Mouse (Mus musculus) heart, embryonic 10.5 days (tissue): ENCODE results near the gene Sox30. TPM values are rescaled to one million over a fixed set of nuclear protein-coding genes. Genes with fewer than 3 reads are reported as not detected.
"Not testable (repeated sequence)": the region's sequence is repeated elsewhere in the genome, so short reads cannot be mapped to it uniquely, and the experiment has no call there.

Source experiments
- DNase-seq: peaks from one replicate; pipeline ENCODE4 v3.0.0-alpha.2; 2017; ENCODE audit warnings: low spot score
- H3K27ac ChIP-seq: fragments of 300-500 bp; sonication (generic); 2 replicates; pipeline ENCODE4 v1.5.1; 2016; ENCODE audit warnings: mild to moderate bottlenecking
- H3K27me3 ChIP-seq: fragments of 300-500 bp; sonication (generic); 2 replicates; pipeline ENCODE4 v1.6.1; 2016; ENCODE audit warnings: mild to moderate bottlenecking; ENCODE audit not compliant: poor library complexity, insufficient read depth, severe bottlenecking
- H3K36me3 ChIP-seq: fragments of 300-500 bp; sonication (generic); 2 replicates; pipeline ENCODE4 v1.6.1; 2016; ENCODE audit warnings: mild to moderate bottlenecking, moderate library complexity
- H3K4me1 ChIP-seq: fragments of 300-500 bp; sonication (generic); 2 replicates; pipeline ENCODE4 v1.6.1; 2016; ENCODE audit warnings: mild to moderate bottlenecking
- H3K4me3 ChIP-seq: fragments of 300-500 bp; sonication (generic); 2 replicates; pipeline ENCODE4 v1.5.1; 2016; ENCODE audit warnings: mild to moderate bottlenecking, moderate library complexity
- H3K9me3 ChIP-seq: fragments of 300-500 bp; sonication (generic); 2 replicates; pipeline ENCODE4 v1.6.1; 2016; ENCODE audit warnings: mild to moderate bottlenecking, moderate library complexity
- WGBS: fragments of 180-500 bp; shearing (Covaris S2); methylation state at CpG from one replicate; pipeline ENCODE4 v1.1.7; 2016; 5-methylcytosine and 5-hydroxymethylcytosine counted together
- polyA plus RNA-seq: library from polyadenylated mRNA; unstranded; fragments of >200 nt; fragmentation: Nextera tagmentation; extraction: Ambion mirVana; gene quantifications from 2 replicates; pipeline ENCODE4 v1.2.1, GENCODE M21; 2016

The Sox30 gene
- polyA plus RNA-seq, 1 experiment from 2014 or later, result 0.05 TPM

- H3K36me3 ChIP-seq, DNase-seq, H3K9me3 ChIP-seq, H3K27me3 ChIP-seq, H3K27ac ChIP-seq: not testable (repeated sequence)
- 33% methylated on average over 19 of the region's 19 CpGs for WGBS
- Histone ChIP-seq H3K4me3 (peak within 1 kb of the TSS; percentile 37; the same call in 1 of the 2 replicates), H3K4me1 (peaks cover 21% of the 10 kb centered on the region)
Measured at GRCm38 (mm10) chr11:46052105-46052659, 72.1 kb downstream of the Sox30 start, which contains the start of gene Gm12166. TSS of gene Gm12166 (minus strand) at chr11:46052321.

GRCm38 (mm10) chr11:46053457-46053856, 73.3 kb downstream of the Sox30 start:
- not testable (repeated sequence) for H3K27me3 ChIP-seq, H3K9me3 ChIP-seq, H3K36me3 ChIP-seq, DNase-seq, H3K4me3 ChIP-seq, H3K27ac ChIP-seq
- 90% methylated on average over 3 of the region's 3 CpGs for WGBS
- H3K4me1 ChIP-seq, result peaks cover 21% of the 10 kb centered on the region

- Histone ChIP-seq H3K9me3 (no peaks in the 10 kb centered on the region), H3K27me3 (no peaks in the 10 kb centered on the region), H3K36me3 (no peaks in the 10 kb centered on the region), H3K27ac (peak overlapping the region; percentile 94; the same call in 1 of the 2 replicates), H3K4me3 (no peak overlapping the region), H3K4me1 (peaks cover 21% of the 10 kb centered on the region)
- DNase-seq, result no peak
- 12% methylated on average over 5 of the region's 5 CpGs for WGBS
Measured at GRCm38 (mm10) chr11:46054311-46054710, 74.2 kb downstream of the Sox30 start.

GRCm38 (mm10) chr11:46054911-46055895, 75.1 kb downstream of the Sox30 start:
- H3K9me3 ChIP-seq, result no peaks in the 10 kb centered on the region
- 11% methylated on average over 13 of the region's 13 CpGs for WGBS
- peaks cover 21% of the 10 kb centered on the region for H3K4me1 ChIP-seq
- H3K4me3 ChIP-seq, result peak overlapping the region; percentile 78
- DNase-seq, result no peak
- H3K36me3 ChIP-seq, result peaks cover under 1% of the 10 kb centered on the region; the same call in 1 of the 2 replicates
- peak overlapping the region; percentile 94 for H3K27ac ChIP-seq
- no peaks in the 10 kb centered on the region for H3K27me3 ChIP-seq

GRCm38 (mm10) chr11:46055896-46056769, 76.0 kb downstream of the Sox30 start, which contains the start of gene Adam19:
TSS of gene Adam19 (plus strand) at chr11:46055992.
- Histone ChIP-seq H3K4me3 (peak within 1 kb of the TSS; percentile 78), H3K27me3 (no peaks in the 10 kb centered on the region), H3K36me3 (peaks cover 10% of the 10 kb centered on the region), H3K9me3 (no peaks in the 10 kb centered on the region), H3K4me1 (peaks cover 28% of the 10 kb centered on the region), H3K27ac (peak within 1 kb of the TSS; percentile 94)
- peak; percentile 95 for DNase-seq
- WGBS, result under 1% methylated on average over 51 of the region's 51 CpGs

- WGBS, result under 1% methylated on average over 25 of the region's 25 CpGs
- peaks cover 30% of the 10 kb centered on the region for H3K4me1 ChIP-seq
- H3K9me3 ChIP-seq, result no peaks in the 10 kb centered on the region
- H3K4me3 ChIP-seq, result peak overlapping the region; percentile 78
- peak overlapping the region; percentile 94 for H3K27ac ChIP-seq
- no peak for DNase-seq
- no peaks in the 10 kb centered on the region for H3K27me3 ChIP-seq
- peaks cover 17% of the 10 kb centered on the region for H3K36me3 ChIP-seq
Measured at GRCm38 (mm10) chr11:46056770-46057411, 76.8 kb downstream of the Sox30 start.

GRCm38 (mm10) chr11:46058011-46058410, 77.9 kb downstream of the Sox30 start:
- Histone ChIP-seq H3K27me3 (no peaks in the 10 kb centered on the region), H3K4me1 (peaks cover 41% of the 10 kb centered on the region), H3K9me3 (no peaks in the 10 kb centered on the region), H3K27ac (peak overlapping the region; percentile 94), H3K36me3 (peaks cover 20% of the 10 kb centered on the region), H3K4me3 (peak overlapping the region; percentile 78)
- 27% methylated on average over 9 of the region's 9 CpGs for WGBS
- DNase-seq, result no peak

GRCm38 (mm10) chr11:46058916-46059315, 78.8 kb downstream of the Sox30 start:
- peaks cover 49% of the 10 kb centered on the region for H3K4me1 ChIP-seq
- WGBS, result 92% methylated on average over 4 of the region's 4 CpGs
- no peak for DNase-seq
- H3K4me3 ChIP-seq, result no peak overlapping the region
- no peaks in the 10 kb centered on the region for H3K9me3 ChIP-seq
- peaks cover 20% of the 10 kb centered on the region for H3K36me3 ChIP-seq
- no peak overlapping the region for H3K27ac ChIP-seq
- H3K27me3 ChIP-seq, result no peaks in the 10 kb centered on the region

GRCm38 (mm10) chr11:46059887-46060650, 80.0 kb downstream of the Sox30 start:
- Histone ChIP-seq H3K4me3 (no peak overlapping the region), H3K27ac (no peak overlapping the region; the same call in 1 of the 2 replicates), H3K36me3 (peaks cover 27% of the 10 kb centered on the region), H3K4me1 (peaks cover 48% of the 10 kb centered on the region), H3K27me3 (no peaks in the 10 kb centered on the region), H3K9me3 (no peaks in the 10 kb centered on the region)
- WGBS, result 55% methylated on average over 8 of the region's 8 CpGs
- DNase-seq, result no peak

- no peak overlapping the region for H3K4me3 ChIP-seq
- peak overlapping the region; percentile 42; the same call in 1 of the 2 replicates for H3K27ac ChIP-seq
- WGBS, result 46% methylated on average over 5 of the region's 5 CpGs
- no peaks in the 10 kb centered on the region for H3K9me3 ChIP-seq
- DNase-seq, result no peak
- H3K4me1 ChIP-seq, result peaks cover 48% of the 10 kb centered on the region
- H3K36me3 ChIP-seq, result peaks cover 32% of the 10 kb centered on the region
- no peaks in the 10 kb centered on the region for H3K27me3 ChIP-seq
Measured at GRCm38 (mm10) chr11:46060651-46061020, 80.5 kb downstream of the Sox30 start.

GRCm38 (mm10) chr11:46061776-46062445, 81.8 kb downstream of the Sox30 start:
- Histone ChIP-seq H3K27me3 (no peaks in the 10 kb centered on the region), H3K4me3 (no peak overlapping the region), H3K27ac (no peak overlapping the region), H3K4me1 (peaks cover 56% of the 10 kb centered on the region), H3K36me3 (peaks cover 45% of the 10 kb centered on the region), H3K9me3 (no peaks in the 10 kb centered on the region)
- WGBS, result 55% methylated on average over 6 of the region's 6 CpGs
- DNase-seq, result no peak
